Comparison of ENCODE assay signal across 18 mouse cellular contexts in genomic region chr9:63420396-63420795, GRCm38 (mm10). TPM values are rescaled to one million over a fixed set of nuclear protein-coding genes. Genes with fewer than 3 reads are reported as not detected.
DNase-seq lines count a peak whose midpoint lies in the region; ATAC-seq lines count a peak whose summit lies in the region.
"Had no signal": no experiment of that assay in that cellular context is flagged by ENCODE, and none has a peak within 500 bp of the region (broad histone marks: within the 10 kb centered on the region; RNA-seq: fewer than 3 reads in every experiment).

No protein-coding gene starts in this region.

- peak; percentile 16 for DNase-seq in embryo, embryonic 10 days (ENCODE audit: low spot score)
- DNase-seq in embryo, embryonic 9.5 days (ENCODE audit: extremely low spot score) = no peak
- peak; percentile 27 for DNase-seq in midbrain, embryonic 14.5 days
- peak; percentile 64 for DNase-seq in cerebellum, adult 9-11 months
- no peak for DNase-seq in heart, adult 9 months (ENCODE audit: low spot score in 2 of 2)
- no peak for DNase-seq in heart, postnatal 36 days
- no peak for DNase-seq in gastrocnemius, postnatal 4 days (ENCODE audit: low spot score in 2 of 2)
- DNase-seq: adrenal gland, adult 2 months; heart, postnatal 4 days; kidney, adult 18-20 months; kidney, postnatal 25 days; layer of hippocampus, postnatal 36 days; lung, postnatal 14 days; right cerebral cortex, postnatal 25 days had no signal

- ATAC-seq in midbrain, embryonic 14.5 days (ENCODE audit: low FRiP score, low TSS enrichment) = no peak
- no peak for ATAC-seq in midbrain, embryonic 13.5 days

- H3K4me1 ChIP-seq in midbrain, embryonic 14.5 days (ENCODE audit: control insufficient read depth, insufficient read depth, low read length) = no peaks in the 10 kb centered on the region
- peaks cover 7% of the 10 kb centered on the region; the same call in 1 of the 2 replicates for H3K4me1 ChIP-seq in midbrain, embryonic 13.5 days (replicated peaks)
- H3K4me1 ChIP-seq: heart, embryonic 10.5 days; liver, embryonic 15.5 days had no signal

- no peaks in the 10 kb centered on the region for H3K36me3 ChIP-seq in midbrain, embryonic 14.5 days (ENCODE audit: control insufficient read depth, insufficient read depth, low read length)
- no peaks in the 10 kb centered on the region for H3K36me3 ChIP-seq in midbrain, embryonic 13.5 days
- H3K36me3 ChIP-seq: heart, embryonic 10.5 days; limb, embryonic 12.5 days; liver, embryonic 15.5 days had no signal

- no peaks in the 10 kb centered on the region for H3K9me3 ChIP-seq in midbrain, embryonic 14.5 days (ENCODE audit: control insufficient read depth, low read length)
- H3K9me3 ChIP-seq in midbrain, embryonic 13.5 days = no peaks in the 10 kb centered on the region
- H3K9me3 ChIP-seq: heart, embryonic 10.5 days; limb, embryonic 12.5 days; liver, embryonic 15.5 days had no signal

- no peak overlapping the region for H3K4me2 ChIP-seq in midbrain, embryonic 14.5 days (ENCODE audit: low read length)
- H3K4me2 ChIP-seq in midbrain, embryonic 13.5 days (replicated peaks) = no peak overlapping the region
- H3K4me2 ChIP-seq: limb, embryonic 12.5 days; liver, embryonic 15.5 days had no signal

- H3K27ac ChIP-seq in midbrain, embryonic 14.5 days (replicated peaks; ENCODE audit: low read depth, low read length) = no peak overlapping the region
- no peak overlapping the region for H3K27ac ChIP-seq in midbrain, embryonic 13.5 days
- H3K27ac ChIP-seq: heart, embryonic 10.5 days; limb, embryonic 12.5 days; liver, embryonic 15.5 days had no signal

- no peaks in the 10 kb centered on the region for H3K27me3 ChIP-seq in midbrain, embryonic 14.5 days (ENCODE audit: control insufficient read depth, insufficient read depth, low read length)
- H3K27me3 ChIP-seq in midbrain, embryonic 13.5 days = no peaks in the 10 kb centered on the region
- H3K27me3 ChIP-seq: limb, embryonic 12.5 days; liver, embryonic 15.5 days had no signal

- intact Hi-C loops in heart, postnatal 36 days (cut with DNase I) = no loop called here

- H3K4me3 ChIP-seq in midbrain, embryonic 14.5 days (replicated peaks; ENCODE audit: low read depth, low read length) = no peak overlapping the region
- no peak overlapping the region for H3K4me3 ChIP-seq in midbrain, embryonic 13.5 days (replicated peaks)
- H3K4me3 ChIP-seq: heart, embryonic 10.5 days; limb, embryonic 12.5 days; liver, embryonic 15.5 days had no signal

- WGBS in midbrain, embryonic 14.5 days = 19% methylated on average over 6 of the region's 6 CpGs
- 6% methylated on average over 6 of the region's 6 CpGs for WGBS in midbrain, embryonic 13.5 days

- H3K9ac ChIP-seq in midbrain, embryonic 14.5 days (replicated peaks; ENCODE audit: low read length) = no peak overlapping the region
- H3K9ac ChIP-seq in midbrain, embryonic 13.5 days (replicated peaks) = no peak overlapping the region
- H3K9ac ChIP-seq: limb, embryonic 12.5 days; liver, embryonic 15.5 days had no signal

RNA-seq across cellular contexts. Expression of gene 2300009A05Rik, which starts 21.4 kb away (rescaled TPM):
- 56.1 and 77.9 TPM in 2 replicates for polyA plus RNA-seq in midbrain, embryonic 14.5 days (2014; fragmentation: Nextera tagmentation; extraction: Ambion mirVana)
- polyA plus RNA-seq in midbrain, embryonic 13.5 days (2015; fragmentation: Nextera tagmentation; extraction: Ambion mirVana) = 58.4 TPM in 2 replicates
- 10 to 100 TPM; 34.8 to 35.9 TPM for total RNA-seq in heart, postnatal 36 days (2021)
- 10 to 100 TPM; 17.1 to 27.1 TPM for total RNA-seq in gastrocnemius, postnatal 4 days (2021)

RNA-seq across cellular contexts. Expression of gene Map2k5, which starts 42.7 kb away (rescaled TPM):
- 40.3 and 43.9 TPM in 2 replicates for polyA plus RNA-seq in midbrain, embryonic 14.5 days (2014; fragmentation: Nextera tagmentation; extraction: Ambion mirVana)
- 37.7 and 40.9 TPM in 2 replicates for polyA plus RNA-seq in midbrain, embryonic 13.5 days (2015; fragmentation: Nextera tagmentation; extraction: Ambion mirVana)
- 10 to 100 TPM; 18.9 to 19.2 TPM for total RNA-seq in heart, postnatal 36 days (2021)
- total RNA-seq in gastrocnemius, postnatal 4 days (2021) = 10 to 100 TPM; 21.8 to 27.1 TPM

Comparison
In these comparisons a context has a peak if more than half of its experiments do, and no peak if none do; other contexts are left out.
1. DNase-seq: peak in embryo, embryonic 10 days (single experiment), midbrain, embryonic 14.5 days (single experiment) and cerebellum, adult 9-11 months (single experiment); none in embryo, embryonic 9.5 days (single experiment), heart, adult 9 months (0 of 2), heart, postnatal 36 days (0 of 2) and gastrocnemius, postnatal 4 days (0 of 2).